13 mouse cellular contexts compared by ENCODE assay signal in genomic region chr12:79888086-79888485, GRCm38 (mm10).
DNase-seq lines count a peak whose midpoint lies in the region; ATAC-seq lines count a peak whose summit lies in the region.
"Had no signal": no experiment of that assay in that cellular context is flagged by ENCODE, and none has a peak within 500 bp of the region (broad histone marks: within the 10 kb centered on the region; RNA-seq: fewer than 3 reads in every experiment).

No protein-coding gene starts in this region.

- no peak for DNase-seq in lung, postnatal 14 days
- no peak for DNase-seq in embryonic facial prominence, embryonic 14.5 days (ENCODE audit: low spot score)
- no peak for DNase-seq in spleen, postnatal 36 days (ENCODE audit: low spot score in 2 of 2)
- no peak for DNase-seq in hindbrain, embryonic 11.5 days (ENCODE audit: low spot score)
- DNase-seq: adrenal gland, postnatal 10 days; kidney, adult 9 months; liver, embryonic 13.5 days; thymus, adult 2 months had no signal

- H3K9ac ChIP-seq in heart, embryonic 15.5 days, result no peak overlapping the region
- H3K9ac ChIP-seq in heart, embryonic 12.5 days, result no peak overlapping the region
- no peak overlapping the region for H3K9ac ChIP-seq in lung, embryonic 15.5 days
- H3K9ac ChIP-seq in embryonic facial prominence, embryonic 14.5 days (ENCODE audit: low read depth, low read length), result no peak overlapping the region
- no peak overlapping the region for H3K9ac ChIP-seq in limb, embryonic 15.5 days
- H3K9ac ChIP-seq in hindbrain, embryonic 11.5 days (ENCODE audit: low read depth, low read length), result no peak overlapping the region
- H3K9ac ChIP-seq: liver, embryonic 13.5 days had no signal

- no peaks in the 10 kb centered on the region for H3K27me3 ChIP-seq in heart, embryonic 15.5 days
- no peaks in the 10 kb centered on the region for H3K27me3 ChIP-seq in heart, embryonic 12.5 days (replicated peaks)
- H3K27me3 ChIP-seq in lung, embryonic 15.5 days, result no peaks in the 10 kb centered on the region
- no peaks in the 10 kb centered on the region for H3K27me3 ChIP-seq in embryonic facial prominence, embryonic 14.5 days (replicated peaks; ENCODE audit: control insufficient read depth, insufficient read depth, low read length)
- H3K27me3 ChIP-seq in limb, embryonic 15.5 days, result no peaks in the 10 kb centered on the region
- H3K27me3 ChIP-seq in hindbrain, embryonic 11.5 days (ENCODE audit: control insufficient read depth, insufficient read depth, low read length), result no peaks in the 10 kb centered on the region
- H3K27me3 ChIP-seq: liver, embryonic 13.5 days had no signal

- no peak overlapping the region for H3K4me2 ChIP-seq in heart, embryonic 15.5 days
- no peak overlapping the region for H3K4me2 ChIP-seq in heart, embryonic 12.5 days
- no peak overlapping the region for H3K4me2 ChIP-seq in lung, embryonic 15.5 days
- no peak overlapping the region for H3K4me2 ChIP-seq in embryonic facial prominence, embryonic 14.5 days (ENCODE audit: low read depth, low read length)
- H3K4me2 ChIP-seq in limb, embryonic 15.5 days, result no peak overlapping the region
- no peak overlapping the region for H3K4me2 ChIP-seq in hindbrain, embryonic 11.5 days (replicated peaks; ENCODE audit: low read depth, low read length)
- H3K4me2 ChIP-seq: liver, embryonic 13.5 days had no signal

- WGBS in heart, embryonic 15.5 days, result 75% methylated on average over 4 of the region's 4 CpGs
- WGBS in heart, embryonic 12.5 days, result 72% methylated on average over 4 of the region's 4 CpGs
- 80% methylated on average over 4 of the region's 4 CpGs for WGBS in lung, embryonic 15.5 days
- 74% methylated on average over 4 of the region's 4 CpGs for WGBS in embryonic facial prominence, embryonic 14.5 days
- WGBS in limb, embryonic 15.5 days, result 75% methylated on average over 4 of the region's 4 CpGs
- WGBS in hindbrain, embryonic 11.5 days, result 87% methylated on average over 4 of the region's 4 CpGs

- H3K36me3 ChIP-seq in heart, embryonic 15.5 days, result no peaks in the 10 kb centered on the region
- H3K36me3 ChIP-seq in heart, embryonic 12.5 days, result no peaks in the 10 kb centered on the region
- H3K36me3 ChIP-seq in lung, embryonic 15.5 days, result no peaks in the 10 kb centered on the region
- H3K36me3 ChIP-seq in embryonic facial prominence, embryonic 14.5 days (ENCODE audit: control insufficient read depth, insufficient read depth, low read length), result no peaks in the 10 kb centered on the region
- H3K36me3 ChIP-seq in limb, embryonic 15.5 days, result no peaks in the 10 kb centered on the region
- no peaks in the 10 kb centered on the region for H3K36me3 ChIP-seq in hindbrain, embryonic 11.5 days (ENCODE audit: control insufficient read depth, insufficient read depth, low read length)
- H3K36me3 ChIP-seq: liver, embryonic 13.5 days had no signal

- ATAC-seq in heart, embryonic 15.5 days (replicated peaks; ENCODE audit: insufficient number of reproducible peaks, insufficient read depth, low FRiP score, low read depth), result no peak
- ATAC-seq in heart, embryonic 12.5 days (ENCODE audit: insufficient number of reproducible peaks, low FRiP score), result no peak
- ATAC-seq in lung, embryonic 15.5 days (ENCODE audit: borderline replicate concordance, extremely low read depth, low FRiP score, low TSS enrichment), result no peak
- no peak for ATAC-seq in embryonic facial prominence, embryonic 14.5 days (ENCODE audit: low read depth)
- no peak for ATAC-seq in limb, embryonic 15.5 days (ENCODE audit: insufficient number of reproducible peaks, low FRiP score, low TSS enrichment, low read depth)
- ATAC-seq in hindbrain, embryonic 11.5 days (ENCODE audit: low FRiP score), result no peak

- no peak overlapping the region for H3K4me3 ChIP-seq in heart, embryonic 15.5 days
- H3K4me3 ChIP-seq in heart, embryonic 12.5 days, result no peak overlapping the region
- H3K4me3 ChIP-seq in lung, embryonic 15.5 days, result no peak overlapping the region
- no peak overlapping the region for H3K4me3 ChIP-seq in embryonic facial prominence, embryonic 14.5 days (ENCODE audit: low read depth, low read length)
- H3K4me3 ChIP-seq in limb, embryonic 15.5 days, result no peak overlapping the region
- no peak overlapping the region for H3K4me3 ChIP-seq in hindbrain, embryonic 11.5 days (ENCODE audit: low read depth, low read length)
- H3K4me3 ChIP-seq: liver, embryonic 13.5 days; myocyte had no signal

- H3K9me3 ChIP-seq in heart, embryonic 15.5 days (replicated peaks), result no peaks in the 10 kb centered on the region
- H3K9me3 ChIP-seq in heart, embryonic 12.5 days (replicated peaks), result no peaks in the 10 kb centered on the region
- no peaks in the 10 kb centered on the region for H3K9me3 ChIP-seq in lung, embryonic 15.5 days
- no peaks in the 10 kb centered on the region for H3K9me3 ChIP-seq in embryonic facial prominence, embryonic 14.5 days (ENCODE audit: control insufficient read depth, low read length)
- H3K9me3 ChIP-seq in limb, embryonic 15.5 days, result no peaks in the 10 kb centered on the region
- no peaks in the 10 kb centered on the region for H3K9me3 ChIP-seq in hindbrain, embryonic 11.5 days (ENCODE audit: control insufficient read depth, low read length)
- H3K9me3 ChIP-seq: liver, embryonic 13.5 days had no signal

- peaks cover 22% of the 10 kb centered on the region for H3K4me1 ChIP-seq in heart, embryonic 15.5 days (replicated peaks)
- peaks cover 20% of the 10 kb centered on the region for H3K4me1 ChIP-seq in heart, embryonic 12.5 days (replicated peaks)
- H3K4me1 ChIP-seq in lung, embryonic 15.5 days, result peaks cover 45% of the 10 kb centered on the region
- peaks cover 36% of the 10 kb centered on the region for H3K4me1 ChIP-seq in embryonic facial prominence, embryonic 14.5 days (ENCODE audit: control insufficient read depth, insufficient read depth, low read length)
- peaks cover 44% of the 10 kb centered on the region for H3K4me1 ChIP-seq in limb, embryonic 15.5 days
- H3K4me1 ChIP-seq in hindbrain, embryonic 11.5 days (replicated peaks; ENCODE audit: control insufficient read depth, insufficient read depth, low read length), result peaks cover 6% of the 10 kb centered on the region
- H3K4me1 ChIP-seq: liver, embryonic 13.5 days had no signal

- H3K27ac ChIP-seq in heart, embryonic 15.5 days, result peak overlapping the region; percentile 66
- no peak overlapping the region for H3K27ac ChIP-seq in heart, embryonic 12.5 days (ENCODE audit: poor library complexity, severe bottlenecking)
- peak overlapping the region; percentile 65 for H3K27ac ChIP-seq in lung, embryonic 15.5 days
- peak overlapping the region; percentile 59 for H3K27ac ChIP-seq in embryonic facial prominence, embryonic 14.5 days (replicated peaks; ENCODE audit: low read depth, low read length)
- H3K27ac ChIP-seq in limb, embryonic 15.5 days, result peak overlapping the region; percentile 88
- H3K27ac ChIP-seq in hindbrain, embryonic 11.5 days (ENCODE audit: low read depth, low read length), result no peak overlapping the region
- H3K27ac ChIP-seq: liver, embryonic 13.5 days had no signal

Comparison
In these comparisons a context has a peak if more than half of its experiments do, and no peak if none do; other contexts are left out.
1. H3K27ac ChIP-seq: peak in heart, embryonic 15.5 days (single experiment), lung, embryonic 15.5 days (single experiment), embryonic facial prominence, embryonic 14.5 days (single experiment) and limb, embryonic 15.5 days (single experiment); none in heart, embryonic 12.5 days (single experiment) and hindbrain, embryonic 11.5 days (single experiment).